Comparison of ENCODE assay signal across 9 mouse cellular contexts in the genomic region with DNA sequence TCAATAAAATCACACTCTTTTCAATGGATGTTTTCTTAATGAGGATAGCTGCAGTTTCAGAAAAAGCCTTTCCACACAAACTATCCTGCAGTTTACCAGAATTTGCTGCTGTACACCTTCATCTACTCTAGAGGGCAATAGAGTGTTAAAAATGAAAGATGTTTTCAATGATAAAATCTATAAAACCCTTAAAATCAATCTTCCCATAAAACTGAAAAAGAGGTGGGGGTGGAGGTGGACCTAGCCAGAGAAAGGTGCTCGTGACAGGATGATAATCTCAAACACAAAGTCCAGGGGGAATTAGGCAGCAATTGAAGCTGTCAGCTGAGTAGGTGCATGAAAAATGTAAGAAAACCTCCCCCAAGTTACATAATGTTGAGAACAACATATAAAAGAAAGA.
DNase-seq lines count a peak whose midpoint lies in the region; ATAC-seq lines count a peak whose summit lies in the region.
"Had no signal": no experiment of that assay in that cellular context is flagged by ENCODE, and none has a peak within 500 bp of the region (broad histone marks: within the 10 kb centered on the region; RNA-seq: fewer than 3 reads in every experiment).

No protein-coding gene starts in this region.

- no peaks in the 10 kb centered on the region for H3K27me3 ChIP-seq in embryonic facial prominence, embryonic 11.5 days (ENCODE audit: control insufficient read depth, insufficient read depth, low read length)
- H3K27me3 ChIP-seq in embryonic facial prominence, embryonic 10.5 days (replicated peaks; ENCODE audit: low read depth, poor library complexity, severe bottlenecking): no peaks in the 10 kb centered on the region
- no peaks in the 10 kb centered on the region for H3K27me3 ChIP-seq in midbrain, embryonic 11.5 days (ENCODE audit: control insufficient read depth, insufficient read depth, low read length)
- H3K27me3 ChIP-seq in midbrain, embryonic 15.5 days (replicated peaks): no peaks in the 10 kb centered on the region
- no peaks in the 10 kb centered on the region for H3K27me3 ChIP-seq in forebrain, embryonic 15.5 days
- H3K27me3 ChIP-seq: liver, embryonic 15.5 days had no signal

- H3K36me3 ChIP-seq in embryonic facial prominence, embryonic 11.5 days (replicated peaks; ENCODE audit: control insufficient read depth, insufficient read depth, low read depth, low read length): no peaks in the 10 kb centered on the region
- H3K36me3 ChIP-seq in embryonic facial prominence, embryonic 10.5 days (replicated peaks): no peaks in the 10 kb centered on the region
- H3K36me3 ChIP-seq in midbrain, embryonic 11.5 days (ENCODE audit: control insufficient read depth, insufficient read depth, low read length): no peaks in the 10 kb centered on the region
- no peaks in the 10 kb centered on the region for H3K36me3 ChIP-seq in midbrain, embryonic 15.5 days (replicated peaks)
- H3K36me3 ChIP-seq in forebrain, embryonic 15.5 days: no peaks in the 10 kb centered on the region
- H3K36me3 ChIP-seq: liver, embryonic 15.5 days had no signal

- no peak overlapping the region for H3K9ac ChIP-seq in embryonic facial prominence, embryonic 11.5 days (replicated peaks; ENCODE audit: low read length)
- H3K9ac ChIP-seq in midbrain, embryonic 11.5 days (ENCODE audit: low read length): no peak overlapping the region
- H3K9ac ChIP-seq in midbrain, embryonic 15.5 days: no peak overlapping the region
- no peak overlapping the region for H3K9ac ChIP-seq in forebrain, embryonic 15.5 days (replicated peaks)
- H3K9ac ChIP-seq: liver, embryonic 15.5 days had no signal

- 18% methylated on average over 1 of the region's 1 CpGs for WGBS in embryonic facial prominence, embryonic 11.5 days
- WGBS in embryonic facial prominence, embryonic 10.5 days: 20% methylated on average over 1 of the region's 1 CpGs
- WGBS in midbrain, embryonic 11.5 days: 14% methylated on average over 1 of the region's 1 CpGs
- 8% methylated on average over 1 of the region's 1 CpGs for WGBS in midbrain, embryonic 15.5 days
- 0% methylated on average over 1 of the region's 1 CpGs for WGBS in forebrain, embryonic 15.5 days

- no peaks in the 10 kb centered on the region for H3K9me3 ChIP-seq in embryonic facial prominence, embryonic 11.5 days (replicated peaks; ENCODE audit: control insufficient read depth, low read length)
- H3K9me3 ChIP-seq in embryonic facial prominence, embryonic 10.5 days: no peaks in the 10 kb centered on the region
- H3K9me3 ChIP-seq in midbrain, embryonic 11.5 days (ENCODE audit: control insufficient read depth, low read length): no peaks in the 10 kb centered on the region
- no peaks in the 10 kb centered on the region for H3K9me3 ChIP-seq in midbrain, embryonic 15.5 days
- H3K9me3 ChIP-seq in forebrain, embryonic 15.5 days: no peaks in the 10 kb centered on the region
- H3K9me3 ChIP-seq: liver, embryonic 15.5 days had no signal

- no peaks in the 10 kb centered on the region for H3K4me1 ChIP-seq in embryonic facial prominence, embryonic 11.5 days (ENCODE audit: control insufficient read depth, insufficient read depth, low read length)
- H3K4me1 ChIP-seq in embryonic facial prominence, embryonic 10.5 days: no peaks in the 10 kb centered on the region
- H3K4me1 ChIP-seq in midbrain, embryonic 11.5 days (ENCODE audit: control insufficient read depth, insufficient read depth, low read length): no peaks in the 10 kb centered on the region
- peaks cover 6% of the 10 kb centered on the region for H3K4me1 ChIP-seq in midbrain, embryonic 15.5 days
- peaks cover 3% of the 10 kb centered on the region; the same call in 1 of the 2 replicates for H3K4me1 ChIP-seq in forebrain, embryonic 15.5 days
- H3K4me1 ChIP-seq: liver, embryonic 15.5 days had no signal

- H3K4me3 ChIP-seq in embryonic facial prominence, embryonic 11.5 days (ENCODE audit: low read depth, low read length): no peak overlapping the region
- H3K4me3 ChIP-seq in embryonic facial prominence, embryonic 10.5 days: no peak overlapping the region
- no peak overlapping the region for H3K4me3 ChIP-seq in midbrain, embryonic 11.5 days (ENCODE audit: low read depth, low read length)
- no peak overlapping the region for H3K4me3 ChIP-seq in midbrain, embryonic 15.5 days
- H3K4me3 ChIP-seq in forebrain, embryonic 15.5 days: no peak overlapping the region
- H3K4me3 ChIP-seq: liver, embryonic 15.5 days had no signal

- DNase-seq in embryonic facial prominence, embryonic 11.5 days (ENCODE audit: low spot score): peak; percentile 57
- DNase-seq in embryonic facial prominence, embryonic 10.5 days (ENCODE audit: low spot score): no peak
- peak; percentile 82 for DNase-seq in midbrain, embryonic 11.5 days (ENCODE audit: low spot score, missing footprints)
- peak; percentile 10 for DNase-seq in lung, postnatal 25 days (ENCODE audit: low spot score)
- DNase-seq in urinary bladder, adult 18-20 months (ENCODE audit: low spot score in 2 of 2): no peak
- DNase-seq in thymus, postnatal 25 days: no peak

- ATAC-seq in embryonic facial prominence, embryonic 11.5 days (replicated peaks; ENCODE audit: insufficient number of reproducible peaks, low FRiP score, low TSS enrichment, low read depth): no peak
- ATAC-seq in midbrain, embryonic 11.5 days (ENCODE audit: low FRiP score): peak; percentile 24; the same call in 1 of the 2 replicates
- ATAC-seq in midbrain, embryonic 15.5 days (replicated peaks): no peak; the same call in 1 of the 2 replicates
- peak; percentile 58; the same call in 1 of the 2 replicates for ATAC-seq in forebrain, embryonic 15.5 days (replicated peaks)

- H3K4me2 ChIP-seq in embryonic facial prominence, embryonic 11.5 days (ENCODE audit: low read depth, low read length): no peak overlapping the region
- H3K4me2 ChIP-seq in midbrain, embryonic 11.5 days: no peak overlapping the region
- no peak overlapping the region for H3K4me2 ChIP-seq in midbrain, embryonic 15.5 days
- no peak overlapping the region for H3K4me2 ChIP-seq in forebrain, embryonic 15.5 days (replicated peaks)
- H3K4me2 ChIP-seq: liver, embryonic 15.5 days had no signal

- H3K27ac ChIP-seq in embryonic facial prominence, embryonic 11.5 days (replicated peaks; ENCODE audit: low read depth, low read length): no peak overlapping the region
- H3K27ac ChIP-seq in embryonic facial prominence, embryonic 10.5 days (replicated peaks): no peak overlapping the region
- H3K27ac ChIP-seq in midbrain, embryonic 11.5 days (ENCODE audit: low read depth, low read length): no peak overlapping the region
- H3K27ac ChIP-seq in midbrain, embryonic 15.5 days: no peak overlapping the region
- H3K27ac ChIP-seq in forebrain, embryonic 15.5 days (replicated peaks): no peak overlapping the region
- H3K27ac ChIP-seq: liver, embryonic 15.5 days had no signal

Comparison
In these comparisons a context has a peak if more than half of its experiments do, and no peak if none do; other contexts are left out.
1. ATAC-seq: peak in midbrain, embryonic 11.5 days (single experiment) and forebrain, embryonic 15.5 days (single experiment); none in embryonic facial prominence, embryonic 11.5 days (single experiment) and midbrain, embryonic 15.5 days (single experiment).
2. DNase-seq: peak in embryonic facial prominence, embryonic 11.5 days (single experiment), midbrain, embryonic 11.5 days (single experiment) and lung, postnatal 25 days (single experiment); none in embryonic facial prominence, embryonic 10.5 days (single experiment), urinary bladder, adult 18-20 months (0 of 2) and thymus, postnatal 25 days (single experiment).